Mouse (Mus musculus): ENCODE results near the gene Dffa. TPM values are rescaled to one million over a fixed set of nuclear protein-coding genes. Genes with fewer than 3 reads are reported as not detected.

The Dffa gene
- polyA plus RNA-seq, 1 experiment from 2014 or later = 28.5 TPM

DNA sequence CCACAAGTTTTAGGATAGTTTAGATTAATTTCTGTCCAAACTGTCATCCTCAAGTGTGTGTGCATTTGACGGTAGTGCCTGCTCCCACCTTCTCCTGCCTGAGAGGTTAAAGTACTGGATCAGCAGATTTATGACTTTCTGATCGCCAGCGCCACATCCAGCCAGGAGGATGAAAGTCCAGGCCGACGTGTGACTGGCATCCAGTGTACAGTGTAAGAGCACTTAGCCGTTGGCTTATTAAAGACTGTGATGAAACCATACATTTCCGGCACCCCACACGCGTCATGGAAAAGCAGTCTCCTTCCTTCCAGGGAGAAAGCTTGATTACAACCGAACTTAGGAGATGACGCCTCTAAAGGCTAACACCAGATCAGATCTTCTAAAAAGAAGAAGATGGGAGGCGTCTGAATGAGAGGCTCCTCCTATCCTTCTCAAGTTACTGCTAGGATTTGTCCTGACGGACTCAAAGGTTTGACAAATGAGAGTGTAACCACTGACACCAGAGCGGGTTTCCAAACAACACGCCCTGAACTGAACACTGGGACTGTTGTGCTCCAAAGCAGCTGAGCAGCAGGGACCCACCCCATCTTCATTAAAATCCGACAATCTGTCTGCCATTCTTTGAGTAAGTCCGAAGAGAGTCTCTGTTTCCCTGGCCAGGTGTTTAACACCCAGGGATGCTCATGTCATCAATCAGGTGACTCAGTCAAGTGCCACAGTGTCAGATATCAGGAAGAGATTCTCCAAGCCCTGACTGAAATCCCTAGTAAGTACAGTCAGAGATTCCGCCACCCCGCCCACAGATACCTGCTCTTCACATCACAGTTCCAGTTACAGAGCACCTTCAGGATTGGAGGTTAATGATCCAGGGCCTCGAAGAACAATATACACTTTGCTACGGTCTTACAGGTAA, 41.3 kb upstream of the Dffa start:
- WGBS = 61% methylated on average over 21 of the region's 21 CpGs
- ATAC-seq (replicated peaks; ENCODE audit: low FRiP score) (no peak), DNase-seq (ENCODE audit: low spot score) (no peak)
- no peak overlapping the region for H3K27ac ChIP-seq (ENCODE audit: low read depth, low read length)
- H3K36me3 ChIP-seq (ENCODE audit: control insufficient read depth, insufficient read depth, low read length) = no peaks in the 10 kb centered on the region
- no peaks in the 10 kb centered on the region for H3K27me3 ChIP-seq (ENCODE audit: control insufficient read depth, insufficient read depth, low read length)
- no peak overlapping the region for H3K4me2 ChIP-seq (ENCODE audit: low read depth, low read length, severe bottlenecking)
- H3K4me3 ChIP-seq (ENCODE audit: low read depth, low read length) = no peak overlapping the region
- peaks cover 16% of the 10 kb centered on the region for H3K4me1 ChIP-seq (replicated peaks; ENCODE audit: control insufficient read depth, insufficient read depth, low read length)
- no peak overlapping the region for H3K9ac ChIP-seq (ENCODE audit: low read length)
- no peaks in the 10 kb centered on the region for H3K9me3 ChIP-seq (ENCODE audit: control insufficient read depth, low read length)

DNA sequence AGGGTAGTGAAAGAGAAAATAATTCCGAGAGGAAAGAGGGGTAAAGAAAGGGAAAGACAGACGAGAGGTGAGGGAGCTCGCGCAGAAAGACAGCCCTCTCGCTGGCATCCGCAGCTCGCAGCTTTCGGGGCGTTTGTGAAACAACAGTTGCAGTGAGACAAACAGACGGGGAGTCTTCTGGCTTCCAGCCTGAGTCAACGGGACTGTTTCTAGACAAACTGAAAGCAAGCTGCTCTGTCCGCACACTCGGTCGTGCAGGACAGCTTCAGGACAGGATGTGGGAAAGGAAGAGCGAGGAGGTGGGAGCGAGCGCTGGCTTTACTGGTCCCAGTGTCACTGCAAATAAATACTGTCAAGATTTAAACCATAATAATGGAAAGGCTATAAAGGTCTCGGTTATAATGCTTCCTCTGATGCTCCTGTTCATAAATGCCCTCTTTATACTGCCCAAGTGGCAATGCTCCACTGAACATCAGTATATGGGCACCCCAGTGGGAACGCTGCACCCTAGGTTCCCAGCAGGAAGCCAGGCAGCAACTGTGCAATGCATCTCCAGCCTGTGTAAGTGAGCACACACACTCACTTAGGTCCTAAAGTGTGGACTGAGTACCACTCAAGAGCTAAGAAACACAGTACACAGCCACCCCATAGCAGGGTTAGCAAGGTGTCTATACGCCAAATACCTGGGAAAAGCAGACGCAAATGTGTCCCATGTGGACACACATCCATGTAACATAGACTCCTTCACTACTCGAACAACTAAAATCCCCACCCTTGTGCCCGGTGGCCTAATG, 39.7 kb upstream of the Dffa start:
- ATAC-seq (replicated peaks; ENCODE audit: low FRiP score) = no peak

DNA sequence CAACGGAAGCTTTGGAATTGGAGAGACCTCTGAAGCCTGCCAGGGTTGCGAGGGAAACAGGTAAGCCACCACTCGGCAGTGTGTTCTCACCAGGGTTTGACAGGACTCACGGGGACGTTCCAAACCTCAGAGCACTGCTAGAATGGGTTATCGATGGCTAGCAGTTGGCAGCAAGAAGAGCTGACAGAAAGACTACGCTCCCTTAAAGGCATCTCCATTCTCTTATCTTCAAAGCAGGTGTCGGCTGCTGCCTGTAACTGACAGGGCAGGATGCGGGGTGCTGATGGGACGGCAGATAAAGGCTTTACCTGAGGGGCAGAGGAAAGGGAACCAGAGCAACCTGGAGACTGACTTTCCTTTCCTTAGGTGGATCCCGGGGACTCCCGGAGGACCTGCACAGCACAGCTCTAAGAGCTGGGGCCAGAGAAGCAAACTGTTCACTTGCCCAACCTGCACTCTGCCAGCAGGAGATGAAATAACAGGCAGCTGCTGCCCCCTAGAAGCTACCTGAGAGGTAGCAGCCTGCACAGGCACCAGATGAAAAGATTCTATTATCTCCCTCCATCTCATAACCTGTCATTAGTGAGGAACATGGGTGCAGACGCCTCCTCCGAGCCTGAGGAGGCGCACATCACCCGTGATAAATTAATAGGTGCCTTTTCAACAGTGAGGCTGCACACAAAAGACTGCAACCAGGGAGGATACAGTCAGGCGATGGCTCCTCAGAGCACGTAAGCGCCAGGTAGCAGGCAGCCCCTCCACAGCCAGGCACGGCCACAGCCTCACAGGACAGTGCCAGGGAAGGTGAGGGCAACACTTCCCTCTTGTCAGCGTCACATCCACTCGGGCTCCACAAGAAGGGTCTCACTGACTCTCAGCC, 37.0 kb upstream of the Dffa start:
- Histone ChIP-seq H3K9ac (ENCODE audit: low read length) (no peak overlapping the region), H3K4me3 (ENCODE audit: low read depth, low read length) (no peak overlapping the region), H3K9me3 (ENCODE audit: control insufficient read depth, low read length) (no peaks in the 10 kb centered on the region), H3K27ac (ENCODE audit: low read depth, low read length) (no peak overlapping the region), H3K36me3 (ENCODE audit: control insufficient read depth, insufficient read depth, low read length) (no peaks in the 10 kb centered on the region), H3K4me1 (replicated peaks; ENCODE audit: control insufficient read depth, insufficient read depth, low read length) (0 out of 2 replicates have a peak, but pooled peaks cover 6% of the 10 kb centered on the region), H3K27me3 (ENCODE audit: control insufficient read depth, insufficient read depth, low read length) (no peaks in the 10 kb centered on the region), H3K4me2 (ENCODE audit: low read depth, low read length, severe bottlenecking) (no peak overlapping the region)
- ATAC-seq (replicated peaks; ENCODE audit: low FRiP score) (no peak), DNase-seq (ENCODE audit: low spot score) (no peak)
- 87% methylated on average over 22 of the region's 22 CpGs for WGBS

More for the DNA sequence above, 39.7 kb upstream of the Dffa start:
- Histone ChIP-seq H3K4me2 (ENCODE audit: low read depth, low read length, severe bottlenecking) (no peak overlapping the region), H3K27ac (ENCODE audit: low read depth, low read length) (no peak overlapping the region), H3K27me3 (ENCODE audit: control insufficient read depth, insufficient read depth, low read length) (no peaks in the 10 kb centered on the region), H3K9me3 (ENCODE audit: control insufficient read depth, low read length) (no peaks in the 10 kb centered on the region), H3K4me3 (ENCODE audit: low read depth, low read length) (no peak overlapping the region), H3K4me1 (replicated peaks; ENCODE audit: control insufficient read depth, insufficient read depth, low read length) (peaks cover 4% of the 10 kb centered on the region; the same call in 1 of the 2 replicates), H3K36me3 (ENCODE audit: control insufficient read depth, insufficient read depth, low read length) (no peaks in the 10 kb centered on the region), H3K9ac (ENCODE audit: low read length) (no peak overlapping the region)
- DNase-seq (ENCODE audit: low spot score) = no peak
- WGBS = 92% methylated on average over 23 of the region's 23 CpGs

DNA sequence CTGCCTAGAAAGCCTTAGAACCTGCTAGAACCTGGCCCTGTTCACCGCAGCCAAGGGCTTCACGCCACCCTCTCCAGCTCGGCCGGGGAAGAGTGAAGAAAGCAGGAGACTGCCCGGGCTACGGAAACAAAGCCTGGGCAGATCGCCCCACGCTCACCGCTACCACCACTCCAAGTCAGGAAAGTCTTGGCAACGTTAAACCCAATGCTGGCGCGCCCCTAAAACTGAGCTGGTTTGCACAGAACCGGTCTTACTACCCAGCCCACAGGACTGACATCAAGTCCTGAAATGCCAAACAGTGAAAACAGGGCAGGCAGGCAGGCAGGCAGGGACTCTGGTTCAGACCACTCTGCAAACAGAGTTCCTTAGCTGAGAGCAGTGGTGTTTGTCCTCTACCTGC, 28.9 kb upstream of the Dffa start:
- DNase-seq (ENCODE audit: low spot score) (no peak), ATAC-seq (replicated peaks; ENCODE audit: low FRiP score) (no peak)
- Histone ChIP-seq H3K4me1 (replicated peaks; ENCODE audit: control insufficient read depth, insufficient read depth, low read length) (0 out of 2 replicates have a peak, but pooled peaks cover 6% of the 10 kb centered on the region), H3K27ac (ENCODE audit: low read depth, low read length) (no peak overlapping the region), H3K36me3 (ENCODE audit: control insufficient read depth, insufficient read depth, low read length) (no peaks in the 10 kb centered on the region), H3K9me3 (ENCODE audit: control insufficient read depth, low read length) (no peaks in the 10 kb centered on the region), H3K4me2 (ENCODE audit: low read depth, low read length, severe bottlenecking) (no peak overlapping the region), H3K9ac (ENCODE audit: low read length) (no peak overlapping the region), H3K27me3 (ENCODE audit: control insufficient read depth, insufficient read depth, low read length) (no peaks in the 10 kb centered on the region), H3K4me3 (ENCODE audit: low read depth, low read length) (no peak overlapping the region)
- WGBS = 96% methylated on average over 13 of the region's 13 CpGs

DNA sequence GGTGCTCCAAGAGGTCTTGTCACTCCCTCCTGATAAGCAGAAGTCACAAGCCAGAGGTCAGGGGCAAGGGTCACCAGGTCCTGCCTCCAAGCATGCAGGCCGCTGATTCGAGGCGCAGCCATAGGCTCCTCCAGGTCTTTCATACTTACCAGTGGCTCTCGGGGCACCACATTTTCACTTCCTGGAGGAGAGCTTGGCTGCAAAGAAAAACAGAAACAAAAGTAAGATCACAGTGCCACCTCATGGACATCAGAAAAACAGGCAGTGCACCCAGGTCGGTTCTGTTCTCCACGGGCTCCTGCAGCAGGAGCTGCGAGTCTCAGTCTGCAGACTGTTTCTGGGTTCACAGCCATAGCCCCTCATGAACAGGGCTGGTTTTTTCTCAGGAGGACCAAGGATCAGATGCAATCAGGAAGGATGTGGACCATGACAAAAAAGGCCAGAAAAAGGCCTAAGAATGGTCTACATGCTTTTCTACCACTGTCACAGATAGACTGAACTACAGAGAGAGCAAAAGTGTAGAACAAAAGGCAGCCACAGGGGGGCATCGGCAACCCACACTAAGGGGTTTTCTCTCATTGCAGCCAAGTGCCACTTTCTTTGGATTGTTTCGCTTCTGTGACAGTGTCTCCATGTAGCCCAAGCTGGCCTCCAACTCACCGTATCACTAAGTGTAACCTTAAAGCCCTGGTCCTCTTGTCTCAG, 27.9 kb upstream of the Dffa start:
- no peaks in the 10 kb centered on the region for H3K9me3 ChIP-seq (ENCODE audit: control insufficient read depth, low read length)
- WGBS = 32% methylated on average over 10 of the region's 10 CpGs
- peak; percentile 67 for ATAC-seq (replicated peaks; ENCODE audit: low FRiP score)
- H3K4me1 ChIP-seq (replicated peaks; ENCODE audit: control insufficient read depth, insufficient read depth, low read length) = no peaks in the 10 kb centered on the region
- no peak overlapping the region for H3K4me2 ChIP-seq (ENCODE audit: low read depth, low read length, severe bottlenecking)
- no peaks in the 10 kb centered on the region for H3K36me3 ChIP-seq (ENCODE audit: control insufficient read depth, insufficient read depth, low read length)
- peak; percentile 74 for DNase-seq (ENCODE audit: low spot score)
- H3K9ac ChIP-seq (ENCODE audit: low read length) = no peak overlapping the region
- no peak overlapping the region for H3K27ac ChIP-seq (ENCODE audit: low read depth, low read length)
- H3K27me3 ChIP-seq (ENCODE audit: control insufficient read depth, insufficient read depth, low read length) = no peaks in the 10 kb centered on the region
- no peak overlapping the region for H3K4me3 ChIP-seq (ENCODE audit: low read depth, low read length)

DNA sequence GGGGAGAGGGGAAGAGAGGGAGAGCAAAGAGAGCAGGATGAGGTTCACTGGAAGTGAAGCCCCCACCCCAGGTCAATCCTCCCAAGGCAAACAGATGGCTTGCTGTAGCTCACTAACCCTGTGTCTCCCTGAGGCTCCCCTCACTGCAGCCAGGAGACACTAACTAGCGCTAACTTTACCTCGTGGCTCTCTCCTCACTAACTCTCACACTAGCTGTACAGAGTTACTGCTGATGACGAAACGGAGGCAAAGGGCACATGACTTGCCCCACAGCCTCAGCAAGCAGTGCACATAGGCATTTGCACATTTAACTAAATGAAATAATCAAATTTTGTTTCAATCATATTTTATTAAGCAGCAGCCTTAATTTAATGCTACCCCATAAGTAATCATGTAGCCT, 25.7 kb upstream of the Dffa start:
- Histone ChIP-seq H3K4me3 (ENCODE audit: low read depth, low read length) (no peak overlapping the region), H3K4me1 (replicated peaks; ENCODE audit: control insufficient read depth, insufficient read depth, low read length) (no peaks in the 10 kb centered on the region), H3K4me2 (ENCODE audit: low read depth, low read length, severe bottlenecking) (no peak overlapping the region), H3K9me3 (ENCODE audit: control insufficient read depth, low read length) (no peaks in the 10 kb centered on the region), H3K27me3 (ENCODE audit: control insufficient read depth, insufficient read depth, low read length) (no peaks in the 10 kb centered on the region), H3K27ac (ENCODE audit: low read depth, low read length) (no peak overlapping the region), H3K9ac (ENCODE audit: low read length) (no peak overlapping the region), H3K36me3 (ENCODE audit: control insufficient read depth, insufficient read depth, low read length) (no peaks in the 10 kb centered on the region)
- 71% methylated on average over 4 of the region's 4 CpGs for WGBS
- ATAC-seq (replicated peaks; ENCODE audit: low FRiP score) (no peak), DNase-seq (ENCODE audit: low spot score) (no peak)

DNA sequence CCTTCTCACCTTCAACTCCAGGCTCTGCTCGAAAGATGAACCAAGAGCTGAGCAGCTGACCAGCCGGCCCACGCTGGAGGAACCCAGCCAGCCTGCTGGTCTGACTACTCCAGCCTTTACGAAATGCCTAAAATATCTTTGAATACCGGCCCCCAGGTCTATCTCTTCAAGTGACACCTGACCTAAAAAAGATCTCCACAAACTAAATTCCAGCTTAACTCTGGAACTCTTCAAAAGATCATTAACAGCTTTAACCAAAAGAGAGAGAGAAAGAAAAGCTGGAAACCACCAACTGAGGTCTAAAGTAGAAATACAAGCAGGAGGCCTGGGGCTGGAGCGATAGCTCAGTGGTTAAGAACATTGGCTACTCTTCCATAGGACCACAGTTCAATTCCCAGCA, 24.3 kb upstream of the Dffa start:
- H3K27ac ChIP-seq (ENCODE audit: low read depth, low read length) = no peak overlapping the region
- no peak for ATAC-seq (replicated peaks; ENCODE audit: low FRiP score)
- H3K27me3 ChIP-seq (ENCODE audit: control insufficient read depth, insufficient read depth, low read length) = no peaks in the 10 kb centered on the region
- DNase-seq (ENCODE audit: low spot score) = no peak
- no peak overlapping the region for H3K9ac ChIP-seq (ENCODE audit: low read length)
- H3K4me1 ChIP-seq (replicated peaks; ENCODE audit: control insufficient read depth, insufficient read depth, low read length) = no peaks in the 10 kb centered on the region
- no peaks in the 10 kb centered on the region for H3K9me3 ChIP-seq (ENCODE audit: control insufficient read depth, low read length)
- H3K36me3 ChIP-seq (ENCODE audit: control insufficient read depth, insufficient read depth, low read length) = no peaks in the 10 kb centered on the region
- no peak overlapping the region for H3K4me2 ChIP-seq (ENCODE audit: low read depth, low read length, severe bottlenecking)
- WGBS = 88% methylated on average over 6 of the region's 6 CpGs
- no peak overlapping the region for H3K4me3 ChIP-seq (ENCODE audit: low read depth, low read length)

DNA sequence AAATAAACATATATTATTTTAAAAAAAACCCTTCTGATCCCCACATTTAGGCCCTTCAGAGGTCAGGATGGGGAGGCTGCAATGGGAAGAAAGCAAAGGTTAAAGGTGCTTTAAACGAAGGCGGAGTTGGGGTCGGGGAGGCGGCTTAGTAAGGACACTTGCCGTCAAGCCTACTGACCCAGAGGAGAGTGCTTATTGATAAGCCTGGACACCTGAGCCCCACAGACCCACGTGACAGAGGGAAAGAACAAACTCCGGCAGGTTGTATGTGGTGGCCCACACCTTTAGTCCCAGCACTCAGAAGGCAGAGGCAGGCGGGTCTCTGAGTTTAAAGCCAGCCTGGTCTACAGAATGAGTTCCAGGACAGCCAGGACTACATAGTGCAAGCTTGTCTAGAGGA, 23.8 kb upstream of the Dffa start:
- 89% methylated on average over 8 of the region's 8 CpGs for WGBS
- DNase-seq (ENCODE audit: low spot score) (no peak), ATAC-seq (replicated peaks; ENCODE audit: low FRiP score) (no peak)
- no peaks in the 10 kb centered on the region for H3K9me3 ChIP-seq (ENCODE audit: control insufficient read depth, low read length)
- H3K4me3 ChIP-seq (ENCODE audit: low read depth, low read length) = no peak overlapping the region
- no peak overlapping the region for H3K9ac ChIP-seq (ENCODE audit: low read length)
- no peaks in the 10 kb centered on the region for H3K36me3 ChIP-seq (ENCODE audit: control insufficient read depth, insufficient read depth, low read length)
- H3K27me3 ChIP-seq (ENCODE audit: control insufficient read depth, insufficient read depth, low read length) = no peaks in the 10 kb centered on the region
- H3K27ac ChIP-seq (ENCODE audit: low read depth, low read length) = no peak overlapping the region
- H3K4me2 ChIP-seq (ENCODE audit: low read depth, low read length, severe bottlenecking) = no peak overlapping the region
- no peaks in the 10 kb centered on the region for H3K4me1 ChIP-seq (replicated peaks; ENCODE audit: control insufficient read depth, insufficient read depth, low read length)
